ENCODE assay signal across 13 mouse cellular contexts in genomic region chr2:73607609-73608008, GRCm38 (mm10). TPM values are rescaled to one million over a fixed set of nuclear protein-coding genes. Genes with fewer than 3 reads are reported as not detected.
DNase-seq lines count a peak whose midpoint lies in the region; ATAC-seq and TF ChIP-seq lines count a peak whose summit lies in the region.
"Had no signal": no experiment of that assay in that cellular context is flagged by ENCODE, and none has a peak within 500 bp of the region (broad histone marks: within the 10 kb centered on the region; RNA-seq: fewer than 3 reads in every experiment).

No protein-coding gene starts in this region.

- H3K4me3 ChIP-seq in liver, embryonic 12.5 days = no peak overlapping the region
- no peak overlapping the region for H3K4me3 ChIP-seq in cortical plate, adult 2 months (ENCODE audit: insufficient read depth, low read length)
- H3K4me3 ChIP-seq in limb, embryonic 11.5 days (ENCODE audit: low read depth, low read length) = no peak overlapping the region
- H3K4me3 ChIP-seq: liver, embryonic 15.5 days had no signal

- H3K9ac ChIP-seq in liver, embryonic 12.5 days = no peak overlapping the region
- 0 out of 2 replicates have a peak overlapping the region, but pooled peaks have one; percentile 12 for H3K9ac ChIP-seq in limb, embryonic 11.5 days (ENCODE audit: low read length)
- H3K9ac ChIP-seq: liver, embryonic 15.5 days had no signal

- peaks cover 13% of the 10 kb centered on the region; the same call in 1 of the 2 replicates for H3K4me1 ChIP-seq in liver, embryonic 12.5 days
- H3K4me1 ChIP-seq in cortical plate, adult 2 months (ENCODE audit: control insufficient read depth, insufficient read depth, low read length) = peaks cover 11% of the 10 kb centered on the region
- peaks cover 13% of the 10 kb centered on the region for H3K4me1 ChIP-seq in limb, embryonic 11.5 days (ENCODE audit: control insufficient read depth, insufficient read depth, low read length)
- H3K4me1 ChIP-seq: liver, embryonic 15.5 days had no signal

- H3K27me3 ChIP-seq in liver, embryonic 12.5 days (replicated peaks) = no peaks in the 10 kb centered on the region
- no peaks in the 10 kb centered on the region for H3K27me3 ChIP-seq in limb, embryonic 11.5 days (ENCODE audit: control insufficient read depth, insufficient read depth, low read length)
- H3K27me3 ChIP-seq: liver, embryonic 15.5 days had no signal

- peak; percentile 94 for DNase-seq in heart, adult 11 months
- DNase-seq in heart, adult 8-10 months (ENCODE audit: low spot score) = no peak
- DNase-seq in liver = no peak
- peak; percentile 40 for DNase-seq in limb, embryonic 11.5 days (ENCODE audit: low spot score)
- no peak for DNase-seq in thymus, postnatal 10 days (ENCODE audit: low spot score in 2 of 2)
- no peak for DNase-seq in adrenal gland, postnatal 10 days
- DNase-seq: B cell, adult 2 months; cerebellum, postnatal 14 days; kidney, postnatal 14 days had no signal

- no peak for ATAC-seq in liver, embryonic 12.5 days
- ATAC-seq in limb, embryonic 11.5 days (ENCODE audit: insufficient number of reproducible peaks, low FRiP score, low TSS enrichment, low read depth) = 0 out of 2 replicates have a peak, but pooled peaks have one; percentile 10

- H3K4me2 ChIP-seq in liver, embryonic 12.5 days = no peak overlapping the region
- H3K4me2 ChIP-seq in limb, embryonic 11.5 days (ENCODE audit: low read depth, severe bottlenecking) = no peak overlapping the region
- H3K4me2 ChIP-seq: liver, embryonic 15.5 days had no signal

- 15% methylated on average over 4 of the region's 4 CpGs for WGBS in liver, embryonic 12.5 days (ENCODE audit: insufficient replicate concordance)
- WGBS in limb, embryonic 11.5 days = 3% methylated on average over 4 of the region's 4 CpGs

- H3K9me3 ChIP-seq in liver, embryonic 12.5 days (replicated peaks) = no peaks in the 10 kb centered on the region
- H3K9me3 ChIP-seq in limb, embryonic 11.5 days (ENCODE audit: control insufficient read depth, low read length) = no peaks in the 10 kb centered on the region
- H3K9me3 ChIP-seq: liver, embryonic 15.5 days had no signal

- no peaks in the 10 kb centered on the region for H3K36me3 ChIP-seq in liver, embryonic 12.5 days
- H3K36me3 ChIP-seq in limb, embryonic 11.5 days (ENCODE audit: control insufficient read depth, insufficient read depth, low read length) = peaks cover 3% of the 10 kb centered on the region; the same call in 1 of the 2 replicates
- H3K36me3 ChIP-seq: liver, embryonic 15.5 days had no signal

- TF ChIP-seq CTCF in cortical plate, adult 2 months (IDR thresholded peaks at IDR 0.05; ENCODE audit: extremely low read depth, insufficient read depth, low read length) = no peak

- TF ChIP-seq POLR2A in cortical plate, adult 2 months (IDR thresholded peaks at IDR 0.05; ENCODE audit: extremely low read depth, insufficient read depth, low read length) = no peak

- H3K27ac ChIP-seq in liver, embryonic 12.5 days = peak overlapping the region; percentile 11; the same call in 1 of the 2 replicates
- H3K27ac ChIP-seq in cortical plate, adult 2 months (ENCODE audit: insufficient read depth, low read length) = peak overlapping the region; percentile 20
- peak overlapping the region; percentile 67; the same call in 1 of the 2 replicates for H3K27ac ChIP-seq in limb, embryonic 11.5 days (replicated peaks; ENCODE audit: low read depth, low read length)
- H3K27ac ChIP-seq: liver, embryonic 15.5 days had no signal

RNA-seq across cellular contexts. Expression of gene Chrna1, which starts 27.5 kb away (rescaled TPM):
- under 1 TPM in 3 of 4 experiments, not detected in 1; 0.05 to 0.11 (median 0.06) TPM for total RNA-seq in heart, adult 8-10 months (2022)
- 0.29 and 0.50 TPM in 2 replicates for polyA plus RNA-seq in liver, embryonic 12.5 days (2016; fragmentation: Nextera tagmentation; extraction: Ambion mirVana)
- polyA plus RNA-seq in cortical plate, adult 2 months (2012; rRNA removed) = 0.13 and 0.23 TPM in 2 replicates
- 2.9 and 3.5 TPM in 2 replicates for polyA plus RNA-seq in limb, embryonic 11.5 days (2014; fragmentation: Nextera tagmentation; extraction: Ambion mirVana)
- 1 to 10 TPM in 1 of 2 experiments, under 1 TPM in 1; 0.39 to 1.6 TPM for total RNA-seq in adrenal gland, postnatal 10 days (2021)
- polyA plus RNA-seq: spleen, adult 2 months had no signal

Comparison
In these comparisons a context has a peak if more than half of its experiments do, and no peak if none do; other contexts are left out.
1. DNase-seq: peak in heart, adult 11 months (single experiment) and limb, embryonic 11.5 days (single experiment); none in heart, adult 8-10 months (single experiment), liver (single experiment), thymus, postnatal 10 days (0 of 2) and adrenal gland, postnatal 10 days (single experiment).
2. H3K27ac ChIP-seq: peak in every context shown above with its lines; median percentile 67 in limb, embryonic 11.5 days; 20 in cortical plate, adult 2 months; 11 in liver, embryonic 12.5 days.